Comparison of ENCODE assay signal across 8 mouse cellular contexts in the genomic region with DNA sequence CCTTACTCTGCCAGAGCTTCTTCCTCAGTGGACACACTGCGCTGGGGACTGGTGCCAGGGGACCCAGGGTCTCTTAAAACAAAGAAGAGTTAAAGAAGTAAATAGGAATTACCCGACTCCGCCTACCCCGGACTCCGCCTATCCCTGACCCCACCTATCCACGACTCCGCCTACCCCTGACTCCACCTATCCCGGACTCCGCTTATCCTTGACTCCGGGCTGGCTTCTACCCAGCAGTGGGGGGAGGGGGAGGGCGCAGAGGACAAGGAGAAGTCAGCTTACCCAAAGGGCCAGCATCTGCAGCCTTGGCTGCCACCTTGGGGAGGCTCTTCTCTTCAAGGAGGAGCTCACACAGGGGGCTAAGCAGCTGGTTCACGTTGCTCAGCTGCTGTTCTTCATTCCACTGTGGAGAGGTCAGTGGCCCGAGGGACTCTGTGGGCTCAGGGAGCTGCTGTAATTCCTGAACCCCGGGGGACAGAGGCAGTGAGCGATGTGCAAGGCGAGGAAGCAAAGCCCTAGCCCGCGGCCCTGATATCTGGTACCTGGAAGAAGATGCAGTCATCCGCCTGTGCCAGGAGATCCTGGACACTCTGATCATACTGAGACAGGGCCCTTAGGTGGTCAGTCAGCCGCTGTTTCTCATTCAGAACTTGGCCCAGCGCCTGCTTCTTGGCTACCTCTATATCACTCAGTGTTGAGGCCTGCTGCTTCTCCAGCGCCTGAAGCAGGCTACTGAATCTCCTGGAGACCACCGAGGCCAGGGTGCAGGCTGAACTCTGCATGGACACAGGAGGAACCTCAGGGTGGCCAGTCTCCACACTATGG. TPM values are rescaled to one million over a fixed set of nuclear protein-coding genes. Genes with fewer than 3 reads are reported as not detected.
DNase-seq lines count a peak whose midpoint lies in the region.

A gene (minus strand): TSS at position 55 of the 825 bp plus-strand sequence.

- peak; percentile 89 for DNase-seq in R1 (ENCODE audit: low read depth, low spot score)
- DNase-seq in cerebellum, adult 9-10 months = peak; percentile 61
- peak; percentile 63 for DNase-seq in heart, adult 8-10 months (ENCODE audit: low spot score)
- peak; percentile 82 for DNase-seq in kidney, adult 18-20 months
- DNase-seq in lung, adult 18-20 months = peak; percentile 74 to 84
- DNase-seq in ovary, postnatal 14 days (ENCODE audit: low spot score) = peak; percentile 85
- DNase-seq in c-Kit-positive CD71-positive TER-119-positive erythroid progenitor cells, embryonic 14.5 days (ENCODE audit: low spot score) = no peak
- no peak for DNase-seq in layer of hippocampus, adult 9-10 months (ENCODE audit: low spot score)

RNA-seq across cellular contexts. Expression of the gene that starts here (rescaled TPM):
- 10 to 100 TPM; 17.9 to 25.7 (median 22.1) TPM for total RNA-seq in heart, adult 8-10 months (2022)

Comparison
In these comparisons a context has a peak if more than half of its experiments do, and no peak if none do; other contexts are left out.
1. DNase-seq: peak in R1 (single experiment), cerebellum, adult 9-10 months (single experiment), heart, adult 8-10 months (single experiment), kidney, adult 18-20 months (single experiment), lung, adult 18-20 months (2 of 2) and ovary, postnatal 14 days (single experiment); none in c-Kit-positive CD71-positive TER-119-positive erythroid progenitor cells, embryonic 14.5 days (single experiment) and layer of hippocampus, adult 9-10 months (single experiment).